Mouse (Mus musculus): Measurements from ENCODE around the gene 1700016K19Rik. TPM values are rescaled to one million over a fixed set of nuclear protein-coding genes. Genes with fewer than 3 reads are reported as not detected.

The 1700016K19Rik gene
- not detected for total RNA-seq (2021)
- long read RNA-seq, experiment 1: 0 reads
- long read RNA-seq, experiment 2: 0 reads

GRCm38 (mm10) chr11:75999440-76000155, at the start of gene 1700016K19Rik:
TSS of gene 1700016K19Rik (plus strand) at chr11:75999912.
- peak; percentile 84 for DNase-seq

- no peak for DNase-seq
These were observed 49.3 kb upstream of the 1700016K19Rik start for GRCm38 (mm10) chr11:75950459-75950858.

- DNase-seq: no peak
These were observed 47.8 kb upstream of the 1700016K19Rik start for GRCm38 (mm10) chr11:75951895-75952294.

GRCm38 (mm10) chr11:75954896-75955295, 44.8 kb upstream of the 1700016K19Rik start:
- DNase-seq: peak; percentile 35

GRCm38 (mm10) chr11:75956651-75957050, 43.1 kb upstream of the 1700016K19Rik start:
- DNase-seq: no peak

GRCm38 (mm10) chr11:75957124-75957832, 42.4 kb upstream of the 1700016K19Rik start:
- DNase-seq: no peak

GRCm38 (mm10) chr11:75961782-75962181, 37.9 kb upstream of the 1700016K19Rik start:
- DNase-seq: no peak

- no peak for DNase-seq
These were observed 35.8 kb upstream of the 1700016K19Rik start for GRCm38 (mm10) chr11:75963730-75964475.

GRCm38 (mm10) chr11:75964476-75964730, 35.3 kb upstream of the 1700016K19Rik start:
- DNase-seq: no peak

- DNase-seq: no peak
These were observed 33.9 kb upstream of the 1700016K19Rik start for GRCm38 (mm10) chr11:75965674-75966400.

- DNase-seq: peak; percentile 92
These were observed 33.0 kb upstream of the 1700016K19Rik start for GRCm38 (mm10) chr11:75966401-75967372.

- DNase-seq: no peak
These were observed 31.0 kb upstream of the 1700016K19Rik start for GRCm38 (mm10) chr11:75968761-75969160.

GRCm38 (mm10) chr11:75970629-75971028, 29.1 kb upstream of the 1700016K19Rik start:
- DNase-seq: no peak

GRCm38 (mm10) chr11:75972188-75972587, 27.5 kb upstream of the 1700016K19Rik start:
- no peak for DNase-seq

- DNase-seq: no peak
These were observed 26.7 kb upstream of the 1700016K19Rik start for GRCm38 (mm10) chr11:75972916-75973567.

- peak; percentile 29 for DNase-seq
These were observed 25.7 kb upstream of the 1700016K19Rik start for GRCm38 (mm10) chr11:75973988-75974387.

GRCm38 (mm10) chr11:75976748-75977147, 23.0 kb upstream of the 1700016K19Rik start:
- no peak for DNase-seq

GRCm38 (mm10) chr11:75978051-75978450, 21.7 kb upstream of the 1700016K19Rik start:
- DNase-seq: no peak

GRCm38 (mm10) chr11:75980413-75980812, 19.3 kb upstream of the 1700016K19Rik start:
- DNase-seq: no peak

GRCm38 (mm10) chr11:75983194-75983593, 16.5 kb upstream of the 1700016K19Rik start:
- DNase-seq: no peak

- DNase-seq: no peak
These were observed 15.1 kb upstream of the 1700016K19Rik start for GRCm38 (mm10) chr11:75984581-75984980.
